Mouse (Mus musculus) mature B cell (primary cell): Measurements from ENCODE around the gene Dcun1d4.
"Not testable (repeated sequence)": the region's sequence is repeated elsewhere in the genome, so short reads cannot be mapped to it uniquely, and the experiment has no call there.

Experiments used
- in situ Hi-C: fragments of 300-500 bp; cut with MboI; formaldehyde crosslinking; loops from 2 replicates; pipeline ENCODE4 v1.14.3; 2019

The Dcun1d4 gene

DNA sequence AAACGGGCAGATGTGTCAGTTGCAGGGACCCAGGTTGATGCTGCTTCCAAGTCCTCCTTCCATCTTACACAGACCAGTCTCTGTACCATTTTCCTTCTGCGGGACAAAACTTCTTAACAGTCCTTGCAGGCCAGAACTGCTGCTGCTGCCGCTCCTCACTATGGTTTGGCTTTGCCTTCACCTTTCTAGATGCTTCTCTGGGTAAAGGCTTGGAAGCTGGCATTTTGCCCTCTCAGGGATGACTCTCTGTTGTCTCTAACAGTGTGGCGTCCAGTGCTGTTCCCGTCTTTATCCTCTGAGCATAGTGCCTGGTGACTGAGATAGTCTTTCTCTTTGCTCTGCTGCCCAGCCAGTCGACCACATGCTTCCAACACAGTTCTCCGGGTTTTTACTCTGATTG, 66.5 kb downstream of the Dcun1d4 start:
- in situ Hi-C loops = no loop called here

DNA sequence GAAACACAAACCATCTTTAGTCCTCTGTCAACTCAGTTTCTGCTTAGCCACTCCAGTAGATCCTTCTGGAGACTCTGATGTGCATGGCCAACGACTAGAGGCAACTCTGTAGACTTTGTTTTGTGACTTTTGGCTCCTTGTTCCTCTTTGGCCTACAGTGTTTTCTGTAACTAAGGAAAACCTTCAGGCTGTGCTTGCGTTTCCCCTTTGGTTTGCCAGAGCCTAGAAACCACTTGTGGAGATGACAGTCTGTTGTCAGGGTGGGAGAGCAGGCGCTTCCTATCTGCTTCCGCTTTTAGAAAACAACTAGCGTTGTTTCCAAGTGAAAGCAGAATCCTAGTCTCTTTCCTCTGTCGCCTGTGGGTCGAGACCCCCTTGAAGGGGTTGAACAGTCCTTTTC, 67.4 kb downstream of the Dcun1d4 start:
- in situ Hi-C loops = no loop called here

DNA sequence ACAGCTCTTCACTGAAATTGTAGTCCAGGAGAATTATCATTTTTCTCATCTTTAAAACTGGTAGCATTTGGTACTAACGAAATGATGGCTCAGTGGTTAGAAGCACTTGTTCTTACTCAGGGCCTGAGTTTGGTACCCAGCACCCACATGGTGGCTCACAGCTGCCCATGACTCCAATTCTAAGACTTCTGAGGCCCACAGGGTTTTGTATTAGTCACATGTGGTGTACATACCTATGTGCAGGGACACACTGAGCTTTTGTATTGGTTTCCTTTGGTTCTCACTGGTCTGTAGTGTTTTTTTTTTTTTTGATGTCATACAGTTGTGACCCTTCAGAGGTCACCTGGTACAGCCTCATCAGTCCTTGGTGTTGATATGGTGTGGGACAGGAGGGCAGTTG, 68.0 kb downstream of the Dcun1d4 start:
- in situ Hi-C loops = no loop called here

DNA sequence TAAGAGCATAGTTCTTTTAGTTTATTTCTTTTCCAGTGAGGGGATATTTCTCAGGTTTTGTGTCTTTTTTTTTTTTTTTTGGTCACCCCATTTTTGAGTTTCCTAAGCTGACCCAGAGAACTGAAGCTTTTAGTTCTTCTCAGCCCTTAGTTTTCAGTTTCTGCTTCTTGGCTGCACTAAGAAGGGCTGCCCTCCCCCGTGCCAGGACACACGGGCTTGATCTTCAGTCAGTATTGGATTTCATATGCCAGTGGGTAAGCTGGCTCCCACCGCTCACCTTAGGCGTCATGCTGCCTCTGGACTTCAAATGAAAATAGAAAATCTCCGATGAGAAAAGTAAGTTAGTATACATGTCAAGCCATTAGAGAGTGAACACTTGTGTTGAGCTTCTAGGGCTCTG, 71.0 kb downstream of the Dcun1d4 start:
- in situ Hi-C loops = no loop called here

DNA sequence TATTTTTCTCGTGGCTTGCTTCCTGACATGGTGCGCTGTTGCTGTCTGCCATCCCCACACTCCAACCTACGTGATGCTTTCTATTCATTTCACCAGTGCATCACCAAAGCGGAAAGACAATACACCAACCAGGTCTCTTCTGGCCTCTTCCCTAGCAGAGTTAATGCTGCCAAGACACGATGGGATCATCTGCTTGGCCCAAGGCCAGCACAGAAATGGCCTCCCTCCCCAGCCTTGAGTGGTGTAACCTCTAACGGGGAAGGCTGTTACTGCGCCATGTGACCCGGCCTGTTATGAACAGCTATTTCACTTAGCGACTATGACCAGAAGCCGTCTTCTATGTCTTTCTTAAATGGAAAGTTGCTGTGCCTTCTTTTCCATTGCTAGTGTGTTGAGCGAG, 73.1 kb downstream of the Dcun1d4 start:
- in situ Hi-C loops = no loop called here

DNA sequence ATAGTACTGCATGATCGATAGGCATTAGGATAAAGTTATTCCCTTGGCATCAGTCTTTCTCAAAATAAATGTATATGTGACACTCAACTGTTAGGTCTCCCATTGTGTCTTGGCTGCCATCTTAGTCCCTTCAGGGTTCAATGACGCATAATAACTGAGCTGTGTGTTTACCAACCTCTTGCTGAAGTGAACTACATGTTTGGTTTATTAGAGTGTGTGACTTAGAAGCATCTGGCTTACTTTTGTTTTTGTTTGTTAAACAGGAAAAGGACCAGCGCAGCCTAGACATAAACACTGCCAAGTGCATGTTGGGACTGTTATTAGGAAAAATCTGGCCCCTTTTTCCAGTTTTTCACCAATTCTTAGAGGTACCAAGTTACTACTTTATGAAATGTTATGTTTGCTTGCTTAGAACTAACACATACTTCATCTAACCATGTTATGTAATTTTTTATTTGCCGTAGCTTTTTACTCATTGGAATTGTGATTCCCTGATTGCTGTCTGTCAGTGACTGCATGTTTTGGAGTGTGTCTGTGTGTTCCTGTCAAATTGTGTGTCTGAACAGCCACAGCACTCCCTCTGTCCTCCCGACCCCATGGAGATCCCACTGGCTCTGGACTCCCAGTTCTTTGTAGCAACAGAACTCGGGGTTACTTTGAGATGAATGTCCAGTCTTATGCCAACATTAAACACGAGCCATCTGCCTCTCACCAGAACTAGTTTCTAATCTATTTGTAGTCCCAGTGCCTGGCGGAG, 74.5 kb downstream of the Dcun1d4 start:
- in situ Hi-C loops = no loop called here

DNA sequence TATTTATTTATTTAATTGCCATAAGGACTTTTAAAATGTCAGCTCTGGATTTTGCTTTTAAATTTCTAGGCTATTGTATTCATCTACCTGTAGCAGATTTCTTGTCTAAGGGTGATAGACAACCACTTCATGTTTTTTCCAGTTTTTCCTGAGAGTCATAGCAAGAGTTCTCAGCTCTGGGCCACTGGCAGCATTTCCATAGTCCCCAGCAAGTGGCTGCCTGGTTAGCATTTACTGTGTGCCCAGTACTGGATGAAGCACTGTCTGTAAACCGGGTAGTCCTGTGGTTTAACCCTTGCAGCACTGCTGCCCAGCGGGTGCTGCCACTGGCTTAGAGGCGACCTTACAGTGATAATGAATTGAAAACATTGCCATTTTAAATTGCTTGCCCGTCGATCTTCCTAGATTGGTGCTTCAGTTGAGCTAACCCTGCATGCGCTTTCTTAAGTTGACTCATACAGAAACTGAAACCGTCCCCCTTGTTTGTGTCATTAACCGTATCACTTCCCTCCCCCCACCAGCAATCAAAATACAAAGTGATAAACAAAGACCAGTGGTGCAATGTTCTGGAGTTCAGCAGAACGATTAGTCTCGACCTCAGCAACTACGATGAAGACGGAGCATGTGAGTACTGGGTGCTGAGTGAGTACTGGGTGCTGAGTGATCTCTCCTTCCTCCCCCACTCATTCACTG, 76.1 kb downstream of the Dcun1d4 start:
- in situ Hi-C loops = no loop called here

DNA sequence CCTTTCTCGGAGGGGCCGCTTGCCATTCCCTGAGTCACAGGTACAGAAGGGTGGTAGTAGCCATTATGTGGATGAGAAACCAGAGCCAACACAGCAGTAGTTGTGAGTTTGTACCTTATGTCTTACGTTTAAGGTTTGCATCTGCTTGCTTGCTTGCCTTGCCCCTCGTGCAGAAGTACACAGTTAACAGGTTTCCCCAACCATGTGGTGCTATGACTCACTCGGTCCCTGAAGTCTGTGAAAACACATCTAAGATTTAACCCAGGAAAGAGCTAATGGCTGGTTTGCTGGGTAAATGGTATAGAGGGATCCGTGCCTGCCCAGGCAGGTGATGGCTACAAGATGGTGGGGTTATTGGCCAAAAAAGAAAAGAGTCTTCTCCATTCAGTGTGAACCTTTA, 78.0 kb downstream of the Dcun1d4 start:
- in situ Hi-C loops = no loop called here

DNA sequence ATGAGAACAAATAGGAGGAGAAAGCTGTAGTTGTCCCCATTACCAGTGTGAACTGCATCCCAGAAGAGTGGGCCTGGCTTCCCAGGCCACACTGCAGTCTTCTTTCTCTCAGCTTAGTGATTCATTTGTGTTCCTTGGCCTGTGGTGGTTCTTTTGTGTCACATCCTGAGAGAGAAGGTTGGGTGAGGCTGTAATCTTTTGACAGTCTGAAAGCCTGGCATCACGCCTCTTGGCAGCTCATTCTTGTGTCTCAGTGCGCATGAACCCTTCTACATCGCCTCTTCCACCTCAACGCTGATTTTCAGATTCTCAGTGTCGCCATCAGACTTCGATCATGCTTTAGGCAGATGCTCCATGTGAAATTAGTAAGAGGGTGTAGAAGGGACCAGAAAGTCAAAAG, 83.2 kb downstream of the Dcun1d4 start:
- in situ Hi-C loops = no loop called here

DNA sequence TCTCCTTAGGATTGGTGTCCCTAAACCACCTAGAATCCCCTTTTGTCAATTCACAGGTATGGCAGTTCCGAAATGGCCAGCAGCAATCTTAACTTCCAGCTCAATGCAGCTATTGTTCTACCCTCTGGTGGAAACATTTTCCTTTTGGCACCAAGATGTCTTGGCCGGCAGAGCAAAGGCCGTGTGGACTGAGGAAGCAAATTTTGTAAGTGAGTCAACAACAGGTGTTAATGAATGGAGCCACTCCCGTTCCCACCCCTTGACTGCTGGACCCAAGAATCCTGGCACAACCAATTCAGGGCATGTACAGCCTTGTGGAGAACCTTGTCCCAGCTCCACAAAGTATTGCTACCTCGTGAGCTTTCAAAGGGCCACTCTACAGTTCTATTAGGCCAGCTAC, 85.3 kb downstream of the Dcun1d4 start:
- in situ Hi-C loops = no loop called here

DNA sequence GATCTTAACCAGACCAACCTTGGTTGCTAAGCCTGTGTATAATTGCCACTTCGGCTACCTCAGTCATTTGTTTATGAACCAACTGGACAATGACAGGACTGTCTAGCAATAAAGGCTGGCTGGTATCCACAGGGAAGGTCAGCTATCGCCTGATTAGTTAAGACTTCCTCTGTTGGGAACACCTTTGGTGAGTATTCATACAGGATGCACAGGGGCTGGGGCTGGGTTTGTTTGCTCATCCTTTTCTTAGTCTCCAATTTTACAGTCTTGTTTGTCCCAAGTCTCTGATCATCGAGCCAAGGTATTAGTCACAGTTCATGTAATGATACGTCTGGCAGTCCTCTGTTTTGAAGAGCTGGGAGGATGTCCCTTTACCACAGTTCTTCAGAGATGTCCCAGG, 86.1 kb downstream of the Dcun1d4 start:
- in situ Hi-C loops = no loop called here

DNA sequence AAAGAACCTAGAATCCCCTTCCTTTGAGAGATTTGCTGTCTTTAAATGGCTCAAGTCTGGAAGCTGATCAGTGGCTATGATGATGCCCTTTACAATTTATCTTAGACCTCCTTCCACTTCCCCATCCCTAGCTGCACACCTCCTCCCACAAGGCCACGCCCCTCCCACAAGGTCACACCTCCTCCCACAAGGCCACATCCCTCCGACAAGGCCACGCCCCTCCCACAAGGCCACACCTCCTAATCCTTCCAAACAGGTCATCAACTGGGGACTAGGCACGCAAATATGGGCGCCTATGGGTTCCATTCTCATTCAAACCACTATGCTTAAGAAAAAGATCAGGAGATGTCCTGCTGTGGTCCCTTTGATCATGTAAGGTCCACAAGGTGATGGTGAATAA, 88.4 kb downstream of the Dcun1d4 start:
- in situ Hi-C loops = no loop called here

DNA sequence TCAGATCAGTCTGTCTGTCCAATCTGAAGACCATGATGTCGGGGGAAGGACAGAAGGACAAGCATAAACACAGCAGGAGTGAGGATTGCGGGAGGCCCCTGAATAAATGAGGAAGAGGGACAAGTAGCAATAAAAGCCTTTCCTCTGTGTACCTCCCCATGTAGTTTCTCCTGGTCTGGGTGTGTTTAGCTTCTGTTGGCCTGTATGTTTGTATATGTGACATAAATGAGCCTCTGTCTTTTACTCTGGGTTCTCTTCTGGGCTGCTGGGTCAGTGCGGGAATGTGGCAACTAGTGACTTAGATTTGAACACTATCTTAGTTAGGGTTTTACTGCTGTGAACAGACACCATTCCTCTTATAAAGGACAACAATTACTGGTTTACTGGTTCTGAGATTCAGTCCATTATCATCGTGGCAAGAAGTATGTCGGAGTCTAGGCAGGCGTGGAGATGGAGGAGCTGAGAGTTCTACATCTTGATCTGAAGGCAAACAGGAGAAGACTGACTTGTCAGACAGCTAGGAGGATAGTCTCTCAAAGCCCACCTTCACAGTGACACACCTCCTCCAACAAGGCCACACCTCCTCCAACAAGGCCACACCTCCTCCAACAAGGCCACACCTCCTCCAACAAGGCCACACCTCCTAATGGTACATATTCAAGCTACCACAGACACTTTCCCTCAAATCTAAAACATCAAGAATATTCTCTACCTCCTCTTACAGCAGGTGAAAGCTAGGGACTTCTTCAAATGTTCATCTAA, 90.8 kb downstream of the Dcun1d4 start:
- in situ Hi-C loops = no loop called here

DNA sequence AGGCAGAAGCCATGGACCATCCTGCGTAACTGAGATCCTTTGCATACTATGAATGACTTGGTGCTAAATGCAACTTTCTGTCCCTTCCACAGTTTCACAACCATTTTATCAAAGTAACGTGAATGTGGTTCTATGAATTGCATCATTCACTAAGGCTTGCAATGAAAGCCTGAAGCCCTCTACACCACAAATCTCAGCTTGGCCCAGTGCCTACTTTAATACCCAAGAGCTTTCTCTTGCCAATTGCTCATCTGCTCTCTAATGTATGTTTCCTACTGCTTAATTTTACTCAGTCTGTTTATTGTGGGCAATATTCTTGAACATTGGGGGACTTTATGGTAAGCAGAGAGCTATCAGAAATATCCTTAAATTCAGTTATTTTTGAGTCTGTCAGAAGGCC, 92.0 kb downstream of the Dcun1d4 start:
- in situ Hi-C loops = no loop called here

DNA sequence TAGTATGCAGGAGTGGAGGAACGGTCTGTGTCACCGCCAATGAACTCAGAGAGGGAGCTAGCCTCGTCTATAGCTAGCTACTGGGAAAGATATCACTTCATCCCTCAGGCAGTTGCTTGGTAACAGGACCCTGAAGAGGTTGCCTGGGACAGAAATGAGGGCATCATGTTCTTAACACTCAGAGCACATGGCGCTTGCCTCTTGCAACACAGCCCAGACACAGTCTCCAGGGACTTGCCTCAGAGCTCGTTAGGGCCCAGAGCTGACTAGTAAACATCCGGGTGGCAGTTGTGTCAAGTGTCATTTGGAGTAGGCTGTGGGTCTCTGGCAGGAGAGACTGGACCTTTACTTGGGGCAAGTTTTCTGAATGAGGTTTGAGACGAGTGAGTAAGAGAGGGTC, 93.0 kb downstream of the Dcun1d4 start:
- in situ Hi-C loops = no loop called here

DNA sequence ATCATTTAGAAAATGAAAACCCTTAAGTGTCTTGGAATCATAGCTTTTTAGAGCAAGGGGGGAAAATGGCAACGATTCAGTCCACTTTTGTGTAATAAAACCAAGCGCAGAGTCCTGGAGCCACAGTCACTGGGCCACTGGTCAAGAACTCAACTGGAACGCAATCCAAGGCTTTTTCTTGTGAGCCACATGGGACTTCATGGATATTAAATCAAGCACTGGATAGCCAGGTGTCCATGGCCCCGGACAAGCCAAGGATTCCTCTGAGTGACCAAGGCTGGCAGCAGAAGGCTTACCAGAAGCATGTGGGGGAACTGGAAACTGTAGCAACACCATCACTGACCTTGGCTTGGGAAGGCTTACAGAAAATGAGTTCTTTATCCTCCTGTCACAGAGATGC, 93.8 kb downstream of the Dcun1d4 start:
- in situ Hi-C loops = no loop called here

DNA sequence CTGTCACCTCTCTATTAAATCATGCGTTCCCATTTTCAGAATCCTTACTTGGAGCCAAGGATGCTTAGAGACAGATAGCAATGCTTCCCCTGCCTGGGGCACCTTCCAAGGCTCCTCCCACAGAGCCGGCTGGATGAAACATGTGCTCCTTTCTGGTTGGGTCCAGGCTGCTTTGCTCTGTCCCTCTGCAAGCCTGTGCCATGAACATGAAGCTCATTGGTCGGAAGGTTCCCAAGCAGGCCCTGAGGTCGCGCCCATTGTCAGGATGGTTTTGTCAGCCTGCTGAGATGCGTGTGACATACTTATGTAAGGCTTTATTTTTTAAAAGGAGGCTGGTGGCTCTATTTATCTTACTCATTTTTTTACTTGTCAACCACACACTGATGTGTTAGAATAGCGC, 95.9 kb downstream of the Dcun1d4 start:
- in situ Hi-C loops = no loop called here

DNA sequence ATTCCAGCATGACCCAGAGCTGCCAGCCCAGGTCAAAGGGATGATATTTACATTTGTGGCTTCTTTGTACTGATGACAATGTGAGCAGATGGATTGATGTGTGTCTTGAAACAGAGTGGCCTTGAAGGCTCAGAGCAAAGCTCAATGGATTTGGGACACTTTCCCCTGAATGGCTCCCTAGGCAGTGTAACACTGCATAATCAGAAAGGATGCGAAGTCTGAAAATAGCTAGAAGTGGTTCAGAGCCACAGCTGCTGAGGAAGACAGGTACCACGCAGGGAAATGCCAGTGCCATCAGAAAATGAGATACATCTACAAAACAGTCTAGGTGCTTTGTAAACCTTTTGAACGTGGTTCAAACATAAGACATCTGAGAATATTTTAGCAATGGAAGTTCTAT, 97.3 kb downstream of the Dcun1d4 start:
- in situ Hi-C loops = no loop called here

DNA sequence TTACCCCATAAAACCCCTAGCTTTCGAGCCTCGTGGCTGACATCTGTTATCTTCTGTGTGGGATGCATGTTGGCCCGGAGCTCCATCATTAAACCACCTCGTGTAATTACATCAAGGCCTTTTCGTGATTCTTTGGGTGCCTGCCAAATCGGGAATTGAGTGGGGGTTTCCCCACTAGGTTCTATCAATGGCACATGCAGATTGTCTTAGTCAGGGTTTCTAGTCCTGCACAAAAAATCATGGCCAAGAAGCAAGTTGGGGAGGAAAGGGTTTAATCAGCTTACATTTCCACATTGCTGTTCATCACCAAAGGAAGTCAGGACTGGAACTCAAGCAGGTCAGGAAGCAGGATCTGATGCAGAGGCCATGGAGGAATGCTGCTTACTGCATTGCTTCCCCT, 103.2 kb downstream of the Dcun1d4 start:
- in situ Hi-C loops = not testable (repeated sequence)

DNA sequence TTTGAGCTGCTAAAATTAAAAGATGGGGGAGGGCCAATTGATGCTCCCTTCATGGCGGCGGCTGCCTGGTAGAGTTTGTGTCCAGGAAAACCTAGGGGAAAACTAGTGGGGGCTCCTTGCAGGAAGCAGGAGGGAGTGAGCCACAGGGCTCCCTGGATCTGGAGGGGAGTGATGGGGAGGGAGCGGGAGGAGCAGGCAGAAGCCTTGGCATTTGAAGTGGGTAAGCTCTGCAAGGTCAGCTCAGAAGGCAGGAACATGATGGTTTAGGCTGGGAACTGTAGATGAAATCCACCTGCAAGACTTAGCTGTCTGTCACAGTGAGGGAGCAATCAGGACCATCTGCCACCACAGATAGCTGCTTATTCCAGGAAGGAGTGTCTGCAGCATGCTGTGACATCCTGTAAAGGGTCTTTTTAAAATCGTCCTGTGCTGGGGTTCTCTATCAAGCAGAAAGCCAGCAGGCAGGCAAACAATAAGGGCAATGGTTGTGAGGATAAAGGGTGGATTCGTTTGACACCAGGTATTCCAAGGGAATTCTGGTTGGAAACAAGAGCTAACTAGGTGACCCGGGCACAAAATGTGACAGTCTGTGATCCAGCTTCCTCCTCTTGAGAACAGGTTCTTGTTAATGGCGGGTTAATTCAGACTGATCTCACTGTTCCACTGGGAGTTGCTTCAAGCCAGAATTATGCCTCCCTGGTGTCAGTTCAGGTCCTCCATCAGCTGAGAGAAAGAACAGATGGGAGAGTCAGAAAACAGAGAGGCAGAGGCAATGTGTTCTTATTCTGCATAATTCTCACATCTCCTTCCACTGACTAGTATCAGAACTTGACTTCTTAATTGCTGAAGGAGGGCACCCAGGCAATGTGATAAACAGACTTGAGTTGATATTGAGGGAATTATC, 104.7 kb downstream of the Dcun1d4 start:
- in situ Hi-C loops = no loop called here

DNA sequence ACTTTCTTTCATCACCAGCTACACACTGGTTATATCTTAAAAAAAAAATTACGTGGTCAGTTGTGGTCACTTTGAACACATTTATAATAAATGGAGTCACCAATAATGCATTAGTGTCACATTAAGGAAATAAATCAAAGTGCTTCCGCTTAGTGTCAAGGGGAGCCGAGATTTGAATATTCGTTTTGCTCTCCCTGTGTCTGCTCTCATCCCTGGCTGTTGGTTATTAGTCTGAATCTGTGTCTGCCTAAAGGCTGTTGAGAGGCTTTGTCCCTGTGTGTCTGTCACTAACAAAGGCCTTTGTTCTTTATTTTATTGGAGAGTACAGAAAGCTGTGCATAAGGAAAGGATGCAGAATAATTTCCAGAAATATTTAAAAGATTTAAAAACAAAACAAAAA, 105.8 kb downstream of the Dcun1d4 start:
- in situ Hi-C loops = no loop called here

DNA sequence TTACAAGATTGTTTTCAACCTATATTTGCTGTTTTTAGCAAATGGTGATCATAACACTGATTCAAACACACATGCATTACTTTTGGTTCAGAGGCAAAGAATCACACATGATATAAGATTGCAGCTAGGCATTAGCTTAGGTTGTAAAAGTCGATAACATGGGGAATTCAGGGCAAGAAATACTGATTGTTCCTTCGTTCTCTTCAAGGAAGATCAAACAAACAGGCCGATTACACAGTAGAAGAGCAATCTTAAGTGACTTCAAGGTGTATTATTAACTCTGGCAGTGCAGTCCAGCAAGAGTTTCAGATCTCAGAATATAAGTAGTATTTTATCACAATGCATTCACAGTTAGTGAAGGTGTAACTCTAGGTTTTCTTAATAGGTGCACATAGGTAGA, 106.3 kb downstream of the Dcun1d4 start:
- in situ Hi-C loops = no loop called here
